Mouse (Mus musculus) liver, adult 2 months (tissue): ENCODE results near the gene Ogfod3.

ENCODE experiments used
- CTCF ChIP-seq: fragments of 200-500 bp; IDR thresholded peaks from 2 replicates; pipeline ENCODE4 v1.5.1; 2011; ENCODE audit warnings: low read depth, low read length, control low read depth
- POLR2A ChIP-seq: fragments of 200-500 bp; IDR thresholded peaks from 2 replicates; pipeline ENCODE4 v1.6.1; 2011; ENCODE audit warnings: low read length, control low read depth; ENCODE audit not compliant: insufficient read depth; ENCODE audit errors: extremely low read depth

- no peak for TF ChIP-seq CTCF
- TF ChIP-seq POLR2A: no peak
Observed at GRCm38 (mm10) chr11:121137682-121138081, 66.8 kb downstream of the Ogfod3 start.
